ENCODE assay signal across 12 mouse cellular contexts in the genomic region with DNA sequence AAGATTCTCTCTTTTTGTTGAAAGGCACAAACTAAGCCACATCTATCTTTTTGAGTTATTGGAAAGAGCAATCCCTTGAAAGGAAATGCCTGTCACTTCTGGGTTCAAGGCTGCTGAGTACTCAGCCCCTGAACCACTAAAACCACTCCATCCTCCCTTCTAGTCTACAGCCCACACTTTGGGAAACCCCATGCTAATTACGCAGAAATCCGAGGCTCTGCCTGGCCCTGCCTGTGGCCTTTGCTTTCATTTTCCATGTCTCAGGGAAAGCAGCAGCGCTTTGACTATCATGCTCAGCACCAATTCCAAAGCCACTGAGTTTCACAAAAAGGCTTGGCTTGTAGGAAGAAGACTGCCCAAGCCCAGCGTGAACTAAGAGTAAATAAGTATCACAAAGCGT.
"Had no signal": no experiment of that assay in that cellular context is flagged by ENCODE, and none has a peak within 500 bp of the region (broad histone marks: within the 10 kb centered on the region; RNA-seq: fewer than 3 reads in every experiment).

No protein-coding gene starts in this region.

- H3K4me3 ChIP-seq: limb, embryonic 13.5 days; liver, embryonic 15.5 days; megakaryocyte, embryonic 14.5 days; midbrain, embryonic 15.5 days; neural tube, embryonic 12.5 days had no signal

- DNase-seq: kidney, postnatal 36 days; lung, adult 2 months; lung, postnatal 10 days; thymus, adult 18-20 months; thymus, postnatal 14 days had no signal

- H3K9me3 ChIP-seq: limb, embryonic 13.5 days; liver, embryonic 15.5 days; megakaryocyte, embryonic 14.5 days; midbrain, embryonic 15.5 days; neural tube, embryonic 12.5 days had no signal

- H3K4me2 ChIP-seq: limb, embryonic 13.5 days; liver, embryonic 15.5 days; midbrain, embryonic 11.5 days; midbrain, embryonic 15.5 days; neural tube, embryonic 12.5 days had no signal

- H3K4me1 ChIP-seq: liver, embryonic 15.5 days; megakaryocyte, embryonic 14.5 days; neural tube, embryonic 12.5 days had no signal

- ATAC-seq: midbrain, embryonic 15.5 days had no signal

- H3K27ac ChIP-seq: limb, embryonic 13.5 days; liver, embryonic 15.5 days; macrophage; midbrain, embryonic 15.5 days; neural tube, embryonic 12.5 days had no signal

- H3K36me3 ChIP-seq: liver, embryonic 15.5 days; midbrain, embryonic 15.5 days; neural tube, embryonic 12.5 days had no signal

- H3K9ac ChIP-seq: limb, embryonic 13.5 days; liver, embryonic 15.5 days; midbrain, embryonic 15.5 days; neural tube, embryonic 12.5 days had no signal

- H3K27me3 ChIP-seq: limb, embryonic 13.5 days; liver, embryonic 15.5 days; midbrain, embryonic 15.5 days; neural tube, embryonic 12.5 days had no signal
